Mouse (Mus musculus) kidney, postnatal 36 days (tissue): Measurements from ENCODE around the gene Lrrk1.

Experiments
- DNase-seq, 2 experiments: peaks; one replicate each; pipeline ENCODE4 v3.0.0; 2021 to 2022; ENCODE audit warnings: mixed read lengths in 2 of 2

Gene Lrrk1

GRCm38 (mm10) chr7:66387813-66388521, at the start of gene Lrrk1:
Gene Lrrk1, minus strand, starts transcription at chr7:66388350.
- DNase-seq: peak; percentile 60 to 84

- peak; percentile 51 to 83 for DNase-seq
Observed at GRCm38 (mm10) chr7:66434453-66434935, 46.3 kb upstream of the Lrrk1 start.

DNA sequence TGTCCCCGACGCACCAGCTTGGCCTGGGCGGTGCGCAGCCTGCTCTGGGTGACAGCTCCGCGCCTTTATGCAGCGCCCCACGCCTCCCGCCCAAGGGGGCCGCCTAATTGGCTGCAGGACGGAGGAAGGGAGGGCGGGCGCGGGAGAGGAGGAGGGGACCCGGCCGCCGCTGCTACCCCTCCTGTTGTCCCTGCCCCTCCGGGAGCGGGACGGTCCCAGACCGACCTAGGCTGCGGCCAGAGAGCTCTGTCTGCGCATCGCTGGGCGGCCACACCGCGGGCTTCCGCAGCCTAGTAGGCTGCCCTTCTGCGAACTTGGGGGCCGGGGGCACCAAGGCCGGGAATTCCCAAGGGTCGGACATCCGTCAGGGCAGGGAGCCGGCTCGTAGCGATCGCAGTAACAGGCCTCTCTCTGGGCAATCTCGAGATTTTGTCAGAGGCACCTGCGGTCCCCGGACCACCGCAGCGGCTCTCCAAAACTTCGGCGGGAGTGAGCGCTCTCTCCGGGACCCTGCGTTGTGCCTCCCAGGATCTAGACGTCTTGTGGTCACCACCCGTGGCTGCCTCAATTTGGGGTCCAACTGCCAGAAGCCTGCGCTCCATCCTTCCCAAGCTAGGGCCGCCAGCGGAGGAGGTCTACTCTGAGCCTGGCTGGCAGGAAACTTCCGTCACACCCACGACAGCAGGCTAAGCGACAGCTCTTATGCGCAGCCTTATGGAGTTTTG, 39.4 kb upstream of the Lrrk1 start, which contains the start of gene Aldh1a3:
Aldh1a3 (minus strand) TSS at position 81 of the 725 bp plus-strand sequence.
- DNase-seq: peak; percentile 45 to 67

DNA sequence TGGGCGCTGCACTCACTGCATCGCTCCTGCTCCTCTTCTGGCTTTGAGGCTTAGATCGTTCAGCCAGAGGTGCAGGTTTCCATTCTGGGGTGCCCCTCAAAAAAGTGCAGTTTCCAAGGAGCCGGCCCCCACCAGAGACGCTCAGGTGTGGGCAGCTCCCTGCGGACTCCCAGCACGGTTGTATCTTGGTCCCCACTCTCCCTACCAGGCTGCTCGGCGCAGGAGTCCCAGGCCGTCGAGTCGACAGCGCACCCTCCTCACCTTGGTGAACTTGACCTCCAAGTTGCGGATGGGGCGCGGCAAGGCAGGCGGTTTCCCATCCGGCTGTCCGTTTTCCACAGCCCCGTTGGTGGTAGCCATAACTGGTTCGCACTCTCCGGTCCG, 38.9 kb upstream of the Lrrk1 start:
- no peak for DNase-seq

GRCm38 (mm10) chr7:66421903-66422302, 33.8 kb upstream of the Lrrk1 start:
- no peak for DNase-seq

DNA sequence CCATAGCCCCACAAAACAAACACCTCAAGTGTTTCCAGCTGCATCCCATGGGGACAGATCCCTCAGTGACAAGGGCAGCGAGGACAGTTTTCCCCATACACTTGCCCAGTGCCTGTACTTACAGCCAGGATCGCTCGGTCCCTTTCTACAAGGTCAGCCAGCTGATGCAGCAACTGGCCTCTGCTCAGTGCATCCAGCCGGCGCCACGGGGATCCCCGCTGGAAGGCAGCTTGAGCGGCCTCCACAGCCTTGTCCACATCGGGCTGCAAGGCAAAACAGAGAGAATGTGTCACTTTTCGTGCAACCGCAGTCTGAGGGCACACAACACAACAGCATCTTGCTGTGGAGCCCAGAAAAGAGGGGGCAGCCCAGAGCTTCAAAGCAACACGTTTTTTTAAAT, 30.8 kb upstream of the Lrrk1 start:
- DNase-seq: no peak

DNA sequence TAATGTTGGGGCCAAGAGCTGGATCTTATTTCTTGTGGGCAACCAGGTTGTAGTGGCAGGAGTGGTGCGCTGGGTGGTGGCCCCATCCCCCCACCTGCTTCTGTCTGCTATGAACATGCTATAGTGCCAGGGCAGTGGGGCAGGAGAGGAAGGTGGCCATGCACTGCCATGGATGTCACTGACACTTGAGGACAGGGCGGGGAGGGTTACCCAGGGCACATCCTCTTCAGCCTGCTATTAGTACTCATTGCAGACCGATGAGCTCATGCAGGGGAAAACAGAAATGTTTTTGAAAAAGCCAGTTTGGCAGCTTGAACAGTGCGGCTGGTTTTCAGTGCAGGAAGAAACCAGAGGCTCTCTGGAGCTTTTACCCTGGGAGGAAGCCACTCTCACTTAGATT, 28.7 kb upstream of the Lrrk1 start:
- DNase-seq: no peak

GRCm38 (mm10) chr7:66413093-66413492, 24.9 kb upstream of the Lrrk1 start:
- DNase-seq: no peak

- peak; percentile 17 to 66 for DNase-seq
Observed at GRCm38 (mm10) chr7:66409433-66409832, 21.3 kb upstream of the Lrrk1 start.

DNA sequence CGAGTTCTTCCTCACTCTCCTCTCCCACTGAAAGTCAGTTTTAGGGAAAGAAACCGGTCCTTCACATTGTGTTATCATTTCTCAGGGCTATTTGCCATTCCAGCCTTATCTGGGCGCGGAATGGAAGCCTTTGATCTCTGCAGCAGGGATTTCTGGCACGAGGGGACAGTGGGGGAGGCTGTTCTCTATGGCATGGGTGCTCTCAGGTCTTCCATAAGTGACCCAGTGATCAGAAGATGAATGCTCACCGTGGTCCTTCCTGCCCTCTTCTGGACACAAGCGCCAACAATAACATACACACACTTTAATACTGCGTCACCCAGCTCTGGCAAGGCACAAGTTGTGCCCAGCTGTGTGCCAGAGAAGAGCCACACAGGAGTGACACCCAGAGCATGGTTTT, 18.8 kb upstream of the Lrrk1 start:
- DNase-seq: no peak

DNA sequence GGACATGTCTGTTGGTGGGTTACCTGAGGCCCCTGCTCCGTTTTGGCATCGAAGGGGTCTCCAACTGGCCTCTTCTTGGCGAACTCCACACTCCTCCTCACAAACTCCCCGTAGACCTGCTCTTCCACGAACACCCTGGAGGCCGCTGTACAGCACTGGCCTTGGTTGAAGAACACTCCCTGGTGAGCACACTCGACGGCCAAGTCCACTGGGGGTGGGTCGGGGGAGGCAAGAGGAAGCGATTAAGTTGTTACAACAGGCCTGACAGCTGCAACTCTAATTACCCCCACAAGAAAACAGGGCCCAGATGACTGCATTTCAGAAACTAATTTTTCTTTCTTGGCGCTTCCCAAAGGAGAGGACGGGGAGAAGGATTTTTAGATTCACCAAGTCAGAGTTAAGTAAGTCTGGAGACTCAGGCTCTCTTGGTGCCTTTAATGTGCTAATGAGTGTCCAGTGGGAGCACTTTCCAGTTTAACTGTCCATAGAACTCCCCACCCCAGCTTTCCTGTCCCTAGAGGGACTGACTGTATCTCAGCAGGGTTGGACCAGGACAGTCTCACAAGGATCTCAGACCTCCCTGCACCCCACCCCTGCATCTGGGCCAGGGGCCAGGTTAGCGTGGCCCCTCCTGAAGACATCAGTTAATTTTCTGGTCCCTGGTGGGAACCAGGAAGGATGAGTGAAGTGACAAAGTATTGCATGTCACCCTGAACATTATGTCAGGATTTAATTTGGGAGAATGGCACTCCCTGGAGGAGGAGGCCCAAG, 18.0 kb upstream of the Lrrk1 start:
- peak in 1 of 2 experiments; percentile 17 for DNase-seq

DNA sequence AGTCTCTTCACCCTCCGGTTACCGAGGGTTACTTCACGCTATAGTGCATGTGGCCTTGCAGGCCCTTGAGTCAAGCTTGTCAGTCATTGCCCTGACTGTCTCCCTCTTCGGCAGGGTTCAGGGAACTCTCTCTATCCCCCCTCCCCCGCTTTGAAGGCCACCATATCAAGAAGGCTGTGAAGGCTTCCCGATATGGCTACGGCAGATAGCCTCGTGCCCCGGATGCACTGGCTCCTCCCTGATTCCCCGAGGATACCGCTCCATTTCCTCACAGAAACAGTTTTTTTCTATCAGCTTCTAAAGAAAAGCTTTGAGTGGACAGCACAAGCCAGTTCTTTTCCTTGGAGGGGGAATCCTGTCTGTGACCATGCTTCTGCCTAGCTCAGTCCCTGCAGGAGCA, 17.4 kb upstream of the Lrrk1 start:
- DNase-seq: peak; percentile 26 to 46

GRCm38 (mm10) chr7:66404802-66405201, 16.7 kb upstream of the Lrrk1 start:
- DNase-seq: no peak

DNA sequence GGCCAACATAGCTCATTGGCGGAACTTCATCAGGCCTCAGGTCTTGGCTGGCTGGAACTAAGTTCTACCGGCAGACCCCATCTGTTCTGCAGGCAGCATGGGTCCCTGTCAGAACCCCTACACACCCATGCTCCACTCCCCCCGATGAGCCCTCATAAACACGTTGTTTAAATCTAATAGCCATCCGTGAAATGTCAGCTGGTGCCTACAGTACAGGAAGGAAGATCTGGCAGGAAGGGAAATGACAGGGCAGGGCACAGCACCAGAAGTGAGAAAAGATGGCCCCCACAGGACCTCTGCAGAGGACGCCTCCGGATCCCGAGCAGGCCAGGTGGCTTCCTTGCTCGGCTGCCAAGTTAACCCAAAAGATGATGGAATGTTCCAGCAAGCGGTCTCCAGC, 16.0 kb upstream of the Lrrk1 start:
- peak; percentile 26 to 34 for DNase-seq

- DNase-seq: no peak
Observed at GRCm38 (mm10) chr7:66402876-66403275, 14.7 kb upstream of the Lrrk1 start.

DNA sequence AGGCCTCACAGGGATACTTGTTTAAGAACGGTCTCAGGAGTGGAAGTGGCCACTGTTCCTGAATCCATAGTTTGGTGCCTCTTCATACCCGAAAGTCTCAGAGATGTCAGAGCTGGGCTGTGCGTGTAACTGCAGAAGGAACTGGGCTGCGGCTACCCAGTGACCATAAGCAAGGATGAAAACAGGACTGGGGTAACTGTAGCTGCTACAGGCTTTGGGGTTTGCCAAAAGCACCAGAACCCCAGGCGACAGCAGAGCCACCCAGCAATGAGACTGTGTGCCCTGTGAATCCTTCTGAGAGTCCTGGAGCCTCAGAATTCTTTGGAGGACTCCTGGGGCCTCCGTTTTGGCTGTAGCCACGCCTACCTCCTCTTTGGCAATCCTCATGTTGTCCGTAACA, 13.5 kb upstream of the Lrrk1 start:
- no peak for DNase-seq

- DNase-seq: peak; percentile 27 to 33
Observed at GRCm38 (mm10) chr7:66397288-66397687, 9.1 kb upstream of the Lrrk1 start.

DNA sequence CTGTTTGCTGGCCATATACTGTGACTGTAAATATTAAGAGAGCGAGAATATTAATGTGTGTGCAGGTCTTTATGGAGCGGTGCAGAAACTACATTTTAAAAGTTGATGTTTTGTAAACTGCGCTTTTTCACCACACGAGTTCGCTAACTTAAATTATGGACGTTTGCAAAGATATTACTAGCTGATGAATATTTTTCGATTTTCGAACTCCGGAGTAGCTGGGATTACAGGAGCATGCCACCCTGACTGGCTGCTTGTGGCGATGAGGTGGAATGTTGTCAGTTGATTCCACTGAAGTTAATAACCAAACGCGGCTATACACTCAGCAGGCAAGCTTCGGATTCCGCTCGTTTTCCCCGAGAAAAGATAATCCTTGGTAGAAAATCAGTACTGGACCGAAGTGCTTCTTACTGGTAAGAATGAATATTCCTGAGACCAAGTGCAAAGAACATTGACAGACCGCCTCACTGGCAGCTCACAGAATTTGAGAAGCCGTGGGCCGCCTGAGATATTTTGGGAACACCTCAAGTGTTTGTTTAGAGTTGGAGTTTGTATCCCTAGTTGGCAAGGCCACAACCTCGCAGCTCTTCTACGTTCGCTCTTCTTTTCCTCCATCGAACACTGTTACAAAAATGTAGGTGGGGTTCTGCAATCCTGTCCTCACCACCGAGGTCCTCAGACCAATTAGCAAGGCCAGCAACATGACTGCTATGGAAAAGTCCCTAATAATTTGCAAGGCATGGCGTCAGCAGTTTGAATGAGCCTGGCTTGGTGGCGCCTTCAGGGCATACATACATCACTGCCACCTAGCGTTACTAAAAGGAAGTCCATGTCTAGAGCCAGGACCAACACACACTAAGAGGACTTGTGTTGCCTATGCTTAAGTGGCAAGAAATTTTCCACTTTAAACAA, 727 bp upstream of the Lrrk1 start:
- peak; percentile 79 to 91 for DNase-seq

- DNase-seq: peak in 1 of 2 experiments; percentile 46
Observed at GRCm38 (mm10) chr7:66387419-66387812, 734 bp downstream of the Lrrk1 start.

DNA sequence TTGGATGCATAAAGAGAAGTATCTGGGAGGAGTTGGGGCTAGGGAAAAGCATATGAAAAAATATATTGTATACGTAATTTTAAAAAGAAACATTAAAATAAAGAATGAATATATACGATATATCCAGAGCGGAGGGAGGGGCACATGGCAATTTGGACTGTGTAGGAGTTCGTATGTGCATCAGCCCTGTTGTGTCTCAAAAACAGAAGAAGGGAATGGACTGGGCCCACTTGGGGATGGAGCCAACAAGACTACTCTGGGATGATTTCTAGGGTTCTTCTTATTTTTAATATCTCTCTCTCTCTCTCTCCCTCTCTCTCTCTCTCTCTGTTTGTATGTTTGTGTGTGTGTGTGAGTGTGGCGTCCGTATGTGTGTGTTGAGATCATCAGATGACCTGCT, 1.7 kb downstream of the Lrrk1 start:
- DNase-seq: no peak

GRCm38 (mm10) chr7:66385826-66386225, 2.3 kb downstream of the Lrrk1 start:
- DNase-seq: no peak

GRCm38 (mm10) chr7:66384891-66385290, 3.3 kb downstream of the Lrrk1 start:
- no peak for DNase-seq
